Mouse (Mus musculus) embryonic facial prominence, embryonic 14.5 days (tissue): Measurements from ENCODE around the gene Vwf. TPM values are rescaled to one million over a fixed set of nuclear protein-coding genes. Genes with fewer than 3 reads are reported as not detected.

Source experiments
- ATAC-seq: fragments of 200-750 bp; cut with Nextera tagmentation; 2 replicates; pipeline ENCODE4 v1.8.0; 2017; ENCODE audit warnings: low read depth, moderate number of reproducible peaks, moderate TSS enrichment
- DNase-seq: peaks from one replicate; pipeline ENCODE4 v3.0.0-alpha.2; 2015; ENCODE audit warnings: low spot score
- H3K27ac ChIP-seq: fragments of 300-500 bp; sonication (generic); replicated peaks from 2 replicates; pipeline ENCODE4 v1.5.1; 2014; ENCODE audit warnings: low read depth, mild to moderate bottlenecking, low read length, moderate library complexity
- H3K27me3 ChIP-seq: fragments of 300-500 bp; sonication (generic); replicated peaks from 2 replicates; pipeline ENCODE4 v1.6.1; 2014; ENCODE audit warnings: low read length; ENCODE audit not compliant: control insufficient read depth, insufficient read depth
- H3K36me3 ChIP-seq: fragments of 300-500 bp; sonication (generic); 2 replicates; pipeline ENCODE4 v1.6.1; 2014; ENCODE audit warnings: low read length, mixed read lengths; ENCODE audit not compliant: control insufficient read depth, insufficient read depth
- H3K4me1 ChIP-seq: fragments of 300-500 bp; sonication (generic); 2 replicates; pipeline ENCODE4 v1.6.1; 2014; ENCODE audit warnings: antibody characterized with exemption, low read length; ENCODE audit not compliant: control insufficient read depth, insufficient read depth
- H3K4me2 ChIP-seq: fragments of 300-500 bp; sonication (generic); 2 replicates; pipeline ENCODE4 v1.6.1; 2014; ENCODE audit warnings: low read depth, mild to moderate bottlenecking, low read length, moderate library complexity, mixed read lengths
- H3K4me3 ChIP-seq: fragments of 300-500 bp; sonication (generic); 2 replicates; pipeline ENCODE4 v1.5.1; 2014; ENCODE audit warnings: low read depth, mild to moderate bottlenecking, low read length
- H3K9ac ChIP-seq: fragments of 300-500 bp; sonication (generic); 2 replicates; pipeline ENCODE4 v1.6.1; 2014; ENCODE audit warnings: low read depth, mild to moderate bottlenecking, low read length, moderate library complexity, mixed read lengths
- H3K9me3 ChIP-seq: fragments of 300-500 bp; sonication (generic); 2 replicates; pipeline ENCODE4 v1.6.1; 2016; ENCODE audit warnings: low read length; ENCODE audit not compliant: control insufficient read depth
- WGBS: fragments of 180-500 bp; shearing (Covaris S2); extraction: QIAGEN DNeasy Blood & Tissue Kit; methylation state at CpG from one replicate; pipeline ENCODE4 v1.1.7; 2014; 5-methylcytosine and 5-hydroxymethylcytosine counted together
- polyA plus RNA-seq: library from polyadenylated mRNA; unstranded; fragments of >200 nt; fragmentation: Nextera tagmentation; extraction: Ambion mirVana; gene quantifications from 2 replicates; pipeline ENCODE4 v1.2.1, GENCODE M21; 2014

Vwf gene
- polyA plus RNA-seq, 1 experiment from 2014 or later: 16.0 TPM

GRCm38 (mm10) chr6:125553551-125553950 lies 7.0 kb downstream of the Vwf start:
- H3K9me3 ChIP-seq: no peaks in the 10 kb centered on the region
- H3K36me3 ChIP-seq: no peaks in the 10 kb centered on the region
- no peaks in the 10 kb centered on the region for H3K4me1 ChIP-seq
- H3K4me2 ChIP-seq: no peak overlapping the region
- no peak for ATAC-seq
- H3K9ac ChIP-seq: no peak overlapping the region
- no peak overlapping the region for H3K4me3 ChIP-seq
- no peak overlapping the region for H3K27ac ChIP-seq
- WGBS: 85% methylated on average over 4 of the region's 4 CpGs
- no peak for DNase-seq
- no peaks in the 10 kb centered on the region for H3K27me3 ChIP-seq

DNA sequence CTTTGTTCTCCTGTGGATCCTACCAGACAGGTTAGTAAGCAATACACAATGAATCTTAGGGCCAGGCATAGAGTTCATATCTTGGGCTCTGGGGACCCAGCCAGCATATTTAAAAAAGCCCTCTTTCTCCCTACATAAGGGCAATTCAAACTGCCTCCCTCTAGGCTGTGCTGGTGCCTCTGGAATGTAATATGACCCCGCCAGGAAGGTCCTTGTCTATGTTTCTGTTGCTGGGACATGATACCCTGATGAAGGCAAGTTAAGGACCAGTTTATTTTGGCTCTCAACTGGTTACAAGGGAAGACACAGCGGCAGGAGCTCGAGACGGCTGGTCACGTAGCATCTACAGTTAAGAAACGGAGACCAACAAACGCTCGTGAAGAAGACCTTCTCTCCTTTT lies 12.3 kb downstream of the Vwf start:
- no peaks in the 10 kb centered on the region for H3K36me3 ChIP-seq
- no peaks in the 10 kb centered on the region for H3K27me3 ChIP-seq
- DNase-seq: no peak
- WGBS: 62% methylated on average over 8 of the region's 8 CpGs
- H3K9me3 ChIP-seq: no peaks in the 10 kb centered on the region
- H3K4me1 ChIP-seq: no peaks in the 10 kb centered on the region
- H3K4me3 ChIP-seq: no peak overlapping the region
- no peak overlapping the region for H3K4me2 ChIP-seq
- no peak for ATAC-seq
- no peak overlapping the region for H3K9ac ChIP-seq
- H3K27ac ChIP-seq: no peak overlapping the region

- Histone ChIP-seq H3K4me3 (no peak overlapping the region), H3K9me3 (no peaks in the 10 kb centered on the region), H3K36me3 (no peaks in the 10 kb centered on the region), H3K9ac (no peak overlapping the region), H3K4me1 (no peaks in the 10 kb centered on the region), H3K27me3 (no peaks in the 10 kb centered on the region), H3K4me2 (no peak overlapping the region), H3K27ac (no peak overlapping the region)
- DNase-seq: no peak
- ATAC-seq: no peak
- WGBS: 77% methylated on average over 5 of the region's 5 CpGs
Measured at GRCm38 (mm10) chr6:125561031-125561430, 14.5 kb downstream of the Vwf start.

- Histone ChIP-seq H3K36me3 (no peaks in the 10 kb centered on the region), H3K9ac (no peak overlapping the region), H3K4me1 (no peaks in the 10 kb centered on the region), H3K27me3 (no peaks in the 10 kb centered on the region), H3K4me3 (no peak overlapping the region), H3K27ac (no peak overlapping the region), H3K9me3 (no peaks in the 10 kb centered on the region), H3K4me2 (no peak overlapping the region)
- WGBS: 96% methylated on average over 2 of the region's 2 CpGs
- ATAC-seq (no peak), DNase-seq (no peak)
Measured at GRCm38 (mm10) chr6:125561521-125561920, 14.9 kb downstream of the Vwf start.

DNA sequence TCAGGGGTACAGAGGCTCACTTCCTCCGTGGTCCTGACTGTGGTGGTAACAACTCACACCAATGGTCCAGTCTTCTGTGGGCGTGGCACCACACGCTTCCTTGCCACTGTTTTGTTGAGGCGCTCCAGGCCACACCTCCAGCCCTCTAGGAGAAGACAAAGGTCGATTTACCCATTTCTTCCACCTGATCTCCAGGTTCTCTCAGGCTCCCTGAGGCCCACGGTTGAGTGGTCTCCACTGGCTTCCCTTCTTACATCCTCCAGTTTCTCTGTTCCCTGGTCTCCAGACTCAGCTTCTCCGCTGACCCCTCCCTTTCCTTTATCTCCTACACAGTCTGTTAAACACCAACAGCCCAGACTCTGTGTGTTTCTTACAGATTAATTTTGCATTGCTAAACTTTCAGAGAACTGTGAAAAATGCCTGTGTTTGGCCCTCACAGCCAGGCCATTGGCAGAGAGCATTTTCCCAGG lies 18.3 kb downstream of the Vwf start:
- no peak overlapping the region for H3K4me2 ChIP-seq
- no peak for ATAC-seq
- H3K27me3 ChIP-seq: no peaks in the 10 kb centered on the region
- no peaks in the 10 kb centered on the region for H3K9me3 ChIP-seq
- DNase-seq: no peak
- 69% methylated on average over 7 of the region's 7 CpGs for WGBS
- no peak overlapping the region for H3K4me3 ChIP-seq
- H3K9ac ChIP-seq: no peak overlapping the region
- no peak overlapping the region for H3K27ac ChIP-seq
- no peaks in the 10 kb centered on the region for H3K4me1 ChIP-seq
- no peaks in the 10 kb centered on the region for H3K36me3 ChIP-seq

DNA sequence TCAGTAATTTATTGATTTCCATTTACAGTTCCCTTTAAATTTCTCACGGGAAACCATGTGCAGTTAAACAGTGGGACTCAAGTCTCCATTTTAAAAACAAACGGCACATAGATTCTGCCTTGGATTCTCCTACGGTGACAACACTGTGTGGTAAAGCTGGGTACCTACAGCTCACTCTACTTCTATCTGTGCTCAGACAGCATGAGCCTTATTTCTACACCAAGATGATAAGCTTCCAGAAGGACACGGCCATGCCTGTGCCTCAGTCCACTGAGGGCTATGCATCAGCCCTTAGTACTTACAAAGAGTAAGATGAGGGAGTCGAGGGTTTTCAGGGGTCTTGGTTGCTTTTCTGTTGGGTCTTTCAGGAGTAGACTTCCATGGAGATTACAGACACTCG lies 18.8 kb downstream of the Vwf start:
- WGBS: 86% methylated on average over 6 of the region's 6 CpGs
- Histone ChIP-seq H3K27ac (no peak overlapping the region), H3K4me1 (no peaks in the 10 kb centered on the region), H3K27me3 (no peaks in the 10 kb centered on the region), H3K9me3 (no peaks in the 10 kb centered on the region), H3K4me2 (no peak overlapping the region), H3K4me3 (no peak overlapping the region), H3K36me3 (no peaks in the 10 kb centered on the region), H3K9ac (no peak overlapping the region)
- DNase-seq: no peak
- no peak for ATAC-seq

DNA sequence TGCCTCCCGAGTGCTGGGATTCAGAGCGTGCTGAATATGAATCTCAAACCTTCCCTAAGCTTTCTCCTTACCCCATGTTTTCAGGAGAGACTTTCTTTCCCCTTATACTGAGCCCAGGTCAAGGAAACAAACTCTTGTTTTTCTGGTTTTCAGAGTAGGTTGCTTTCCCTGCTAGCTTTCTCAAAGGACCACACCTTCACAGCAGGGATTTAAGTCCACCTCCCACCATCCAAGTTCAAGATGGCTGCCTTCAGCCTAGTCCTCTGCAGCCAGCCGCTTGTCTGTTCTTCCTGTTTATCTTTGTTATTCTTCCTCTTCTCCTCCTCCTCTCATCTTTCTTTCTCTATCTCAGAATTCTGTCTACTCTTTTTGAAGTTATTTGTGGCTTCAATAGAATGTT lies 20.1 kb downstream of the Vwf start:
- Histone ChIP-seq H3K9ac (no peak overlapping the region), H3K4me3 (no peak overlapping the region), H3K4me2 (no peak overlapping the region), H3K27ac (no peak overlapping the region), H3K27me3 (no peaks in the 10 kb centered on the region), H3K9me3 (no peaks in the 10 kb centered on the region), H3K36me3 (no peaks in the 10 kb centered on the region), H3K4me1 (no peaks in the 10 kb centered on the region)
- DNase-seq (no peak), ATAC-seq (no peak)
- 84% methylated on average over 3 of the region's 3 CpGs for WGBS

GRCm38 (mm10) chr6:125568381-125568780 lies 21.8 kb downstream of the Vwf start:
- H3K9ac ChIP-seq: no peak overlapping the region
- DNase-seq (no peak), ATAC-seq (no peak)
- no peak overlapping the region for H3K4me2 ChIP-seq
- no peaks in the 10 kb centered on the region for H3K36me3 ChIP-seq
- WGBS: 85% methylated on average over 2 of the region's 2 CpGs
- no peak overlapping the region for H3K4me3 ChIP-seq
- no peaks in the 10 kb centered on the region for H3K9me3 ChIP-seq
- no peak overlapping the region for H3K27ac ChIP-seq
- H3K4me1 ChIP-seq: peaks cover 10% of the 10 kb centered on the region
- H3K27me3 ChIP-seq: no peaks in the 10 kb centered on the region

GRCm38 (mm10) chr6:125572291-125573188 lies 26.0 kb downstream of the Vwf start:
- H3K36me3 ChIP-seq: no peaks in the 10 kb centered on the region
- peak; percentile 85 for DNase-seq
- peaks cover 19% of the 10 kb centered on the region for H3K4me1 ChIP-seq
- WGBS: 36% methylated on average over 18 of the region's 18 CpGs
- peak overlapping the region; percentile 52 for H3K9ac ChIP-seq
- no peaks in the 10 kb centered on the region for H3K9me3 ChIP-seq
- H3K27me3 ChIP-seq: no peaks in the 10 kb centered on the region
- H3K27ac ChIP-seq: peak overlapping the region; percentile 83
- H3K4me3 ChIP-seq: peak overlapping the region; percentile 37
- ATAC-seq: peak; percentile 57
- peak overlapping the region; percentile 62 for H3K4me2 ChIP-seq
